Mouse (Mus musculus) mouse trophoblast stem cell (cell line): ENCODE results near the gene Lrrc41.

Source experiments
- in situ Hi-C, 2 experiments: fragments of 300-500 bp; cut with MseI, MboI; formaldehyde crosslinking; loops; 2 replicates in 1 of 2; 3 replicates in 1 of 2; pipeline ENCODE4 v1.15.1; 2025

Lrrc41 gene

DNA sequence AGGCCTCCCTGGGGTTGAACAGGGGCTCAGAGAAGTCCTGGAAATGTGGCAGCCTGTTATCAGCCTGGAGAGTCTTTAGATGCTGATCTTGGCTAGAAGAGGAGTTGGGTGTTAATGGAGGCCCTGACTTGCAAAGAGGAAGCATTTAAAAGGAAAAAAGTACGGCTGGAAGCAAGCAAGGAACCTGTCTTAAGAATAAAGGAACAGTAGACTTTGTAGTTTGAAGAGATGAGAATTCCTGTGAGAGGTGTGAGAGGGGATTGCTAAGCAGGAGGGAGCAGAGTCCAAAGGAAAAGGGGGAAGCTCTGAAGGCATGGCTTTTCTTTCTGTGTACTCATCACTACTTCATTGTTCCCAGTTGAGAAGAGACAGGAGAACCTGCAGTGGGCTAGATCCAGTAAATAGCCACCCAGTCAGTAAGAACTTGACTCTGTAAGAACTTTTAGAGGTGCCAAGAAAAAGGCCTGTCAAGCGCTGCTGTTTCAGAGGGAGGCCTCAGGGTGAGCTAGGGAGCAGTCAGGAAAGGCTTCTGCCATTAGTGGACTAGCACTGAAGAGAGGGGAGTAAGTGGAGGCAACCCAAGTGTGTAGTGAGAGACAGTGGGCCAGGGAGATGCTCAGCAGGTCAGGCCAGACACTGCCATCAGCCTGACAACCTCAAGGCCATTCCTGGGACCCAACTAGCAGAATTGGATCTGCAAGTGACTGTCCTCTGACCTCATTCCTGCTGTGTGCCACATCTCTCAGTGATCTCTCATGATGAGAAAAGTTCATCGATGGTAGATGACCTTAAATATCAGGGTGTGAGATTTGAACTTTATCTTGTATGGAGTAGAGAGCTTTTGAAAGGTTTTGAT lies 2.4 kb downstream of the Lrrc41 start:
- in situ Hi-C loops, result no loop called here

- in situ Hi-C loops, result no loop called here
Measured at GRCm38 (mm10) chr4:116088510-116089249, 13.6 kb downstream of the Lrrc41 start.

GRCm38 (mm10) chr4:116096291-116096690 lies 21.2 kb downstream of the Lrrc41 start:
- in situ Hi-C loops, result no loop called here

DNA sequence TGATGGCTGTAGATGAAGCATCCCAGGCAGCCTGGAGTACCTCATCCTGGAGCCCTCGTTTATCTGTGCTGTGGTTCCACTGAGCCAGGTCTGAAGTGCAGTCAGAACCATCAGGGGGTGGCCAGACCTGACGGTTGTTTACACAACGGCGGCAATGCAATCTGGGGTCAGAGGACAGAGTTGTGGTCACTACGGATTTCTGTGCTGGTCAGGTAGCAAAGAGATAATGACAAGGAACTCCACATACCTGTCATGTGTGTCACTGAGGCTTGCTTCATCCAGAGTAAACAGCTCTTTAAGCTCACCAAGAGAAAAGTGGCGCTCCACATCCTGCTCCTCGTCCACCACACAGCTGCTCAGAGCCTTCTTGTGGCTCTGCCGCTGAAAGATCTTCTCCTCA lies 22.1 kb downstream of the Lrrc41 start:
- in situ Hi-C loops, result no loop called here

- in situ Hi-C loops, result no loop called here
Measured at GRCm38 (mm10) chr4:116100959-116101358, 25.9 kb downstream of the Lrrc41 start.

DNA sequence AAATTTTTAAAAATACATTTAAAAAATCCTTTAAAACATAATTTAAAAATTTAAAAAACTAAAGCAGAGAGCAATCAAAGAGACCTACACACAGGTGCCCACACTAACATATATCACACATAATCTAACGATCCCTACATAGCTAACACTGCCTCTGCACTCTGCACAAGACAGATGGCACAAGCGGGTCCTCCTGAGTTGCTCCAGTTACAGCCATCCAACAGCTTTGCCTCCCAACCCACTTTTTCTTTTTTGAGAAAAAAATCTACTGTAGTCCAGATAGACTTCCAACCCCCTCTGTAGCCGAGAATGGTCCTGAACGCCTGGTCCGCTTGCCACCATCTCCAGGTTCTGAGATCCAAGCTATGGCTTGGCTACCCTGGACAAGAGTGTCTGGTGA lies 30.2 kb downstream of the Lrrc41 start:
- in situ Hi-C loops, result no loop called here

- in situ Hi-C loops, result no loop called here
Measured at GRCm38 (mm10) chr4:116110695-116111094, 35.6 kb downstream of the Lrrc41 start.

GRCm38 (mm10) chr4:116111486-116111885 lies 36.4 kb downstream of the Lrrc41 start:
- in situ Hi-C loops, result no loop called here

GRCm38 (mm10) chr4:116122762-116123161 lies 47.7 kb downstream of the Lrrc41 start:
- in situ Hi-C loops, result no loop called here

GRCm38 (mm10) chr4:116123602-116124519 lies 48.8 kb downstream of the Lrrc41 start, which contains the start of the genes Rad54l and Pomgnt1:
Gene Rad54l, minus strand, starts transcription at chr4:116123690.
Gene Pomgnt1, plus strand, starts transcription at chr4:116123840.
- in situ Hi-C loops, result no loop called here

GRCm38 (mm10) chr4:116125803-116126386 lies 50.8 kb downstream of the Lrrc41 start:
- in situ Hi-C loops, result no loop called here

GRCm38 (mm10) chr4:116127956-116128355 lies 52.9 kb downstream of the Lrrc41 start:
- in situ Hi-C loops, result no loop called here

- in situ Hi-C loops, result no loop called here
Measured at GRCm38 (mm10) chr4:116133126-116133525, 58.1 kb downstream of the Lrrc41 start.

GRCm38 (mm10) chr4:116134990-116135389 lies 59.9 kb downstream of the Lrrc41 start:
- in situ Hi-C loops, result no loop called here

GRCm38 (mm10) chr4:116137421-116137996 lies 62.4 kb downstream of the Lrrc41 start:
- in situ Hi-C loops, result no loop called here

DNA sequence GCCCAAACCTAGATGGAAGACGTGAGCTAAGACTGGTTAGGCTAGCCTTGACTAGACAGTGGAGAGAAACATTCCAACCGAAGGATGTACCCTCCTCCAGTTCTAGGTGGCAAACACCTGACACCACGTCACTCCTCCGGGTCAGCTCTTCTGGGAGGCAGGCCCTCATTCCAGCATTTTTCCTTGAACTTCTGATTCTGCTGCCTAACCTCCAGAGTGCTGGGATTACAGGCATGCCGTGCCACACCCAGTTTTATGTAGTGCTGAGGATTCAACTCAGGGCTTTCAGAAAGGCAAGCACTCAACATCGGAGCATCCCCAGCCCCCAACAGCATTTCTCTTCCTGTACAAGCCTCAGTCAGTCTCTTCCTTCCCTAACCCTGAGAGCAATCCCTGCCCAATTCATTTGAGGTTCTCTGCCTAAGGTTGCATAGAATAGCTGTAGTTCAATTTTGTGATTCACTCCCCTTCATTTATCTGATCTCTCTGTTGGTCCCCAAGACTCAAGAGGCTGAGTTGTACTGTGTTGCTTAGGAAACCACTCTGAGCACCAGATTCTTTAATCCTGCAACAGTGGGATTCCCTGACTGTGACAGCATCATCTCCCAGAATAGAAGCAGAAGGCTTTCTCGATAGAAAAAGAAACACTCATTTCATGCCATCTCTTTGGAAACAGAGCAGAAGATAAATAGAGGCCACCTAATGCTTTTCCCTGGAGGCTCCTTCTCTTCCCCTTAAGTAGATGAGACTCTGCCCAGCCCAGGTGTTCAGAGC lies 65.9 kb downstream of the Lrrc41 start:
- in situ Hi-C loops, result no loop called here

DNA sequence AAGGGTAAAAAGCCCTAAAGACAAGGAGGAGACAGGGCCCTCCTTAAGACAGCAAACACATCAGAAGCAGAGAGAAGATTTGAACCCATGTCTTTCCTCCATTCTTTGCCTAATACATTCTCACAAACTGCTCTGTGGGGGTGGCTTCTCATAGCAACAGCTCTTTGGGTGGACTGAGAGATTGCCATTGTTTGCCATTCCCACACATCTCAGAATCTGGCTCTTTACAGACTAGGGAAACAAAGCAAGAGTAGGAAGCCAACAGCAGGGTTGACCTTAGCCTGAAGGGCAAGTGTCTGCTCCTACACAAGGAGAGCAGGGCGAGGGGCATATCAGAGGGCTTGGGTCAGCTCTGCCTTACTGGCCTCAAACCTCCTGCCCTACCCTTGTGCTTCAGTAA lies 66.7 kb downstream of the Lrrc41 start:
- in situ Hi-C loops, result no loop called here

DNA sequence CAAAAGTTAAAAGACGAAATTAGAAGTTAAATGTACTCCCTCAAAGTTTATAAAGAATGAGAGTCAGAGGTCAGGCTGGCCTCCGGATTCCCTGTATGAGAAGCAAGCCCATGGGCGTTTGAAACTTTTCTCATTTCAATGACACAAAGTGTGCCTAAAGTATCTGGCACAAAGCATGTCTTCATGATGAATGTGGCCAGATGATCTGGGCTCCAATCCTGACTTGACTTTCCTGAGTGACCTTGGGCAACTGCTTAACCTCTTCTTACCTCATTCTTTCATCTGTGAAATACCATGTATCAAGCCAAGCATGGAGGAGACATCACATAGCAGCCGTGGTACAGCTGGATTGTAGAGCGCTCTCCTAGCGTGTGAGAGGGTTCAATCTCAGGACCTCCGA lies 67.2 kb downstream of the Lrrc41 start:
- in situ Hi-C loops, result no loop called here

GRCm38 (mm10) chr4:116143317-116143811 lies 68.3 kb downstream of the Lrrc41 start:
- in situ Hi-C loops, result no loop called here
